ENCODE assay signal across 12 mouse cellular contexts in genomic region chr7:129760386-129760785, GRCm38 (mm10).
DNase-seq lines count a peak whose midpoint lies in the region; ATAC-seq and TF ChIP-seq lines count a peak whose summit lies in the region.
"Had no signal": no experiment of that assay in that cellular context is flagged by ENCODE, and none has a peak within 500 bp of the region (broad histone marks: within the 10 kb centered on the region; RNA-seq: fewer than 3 reads in every experiment).

No protein-coding gene starts in this region.

- 87% methylated on average over 2 of the region's 2 CpGs for WGBS in midbrain, embryonic 10.5 days
- WGBS in midbrain, postnatal 0 days = 85% methylated on average over 2 of the region's 2 CpGs
- WGBS in limb, embryonic 13.5 days = 68% methylated on average over 2 of the region's 2 CpGs

- DNase-seq in gastrocnemius, adult 2 months = no peak
- no peak for DNase-seq in gastrocnemius, postnatal 14 days
- DNase-seq in midbrain, embryonic 10.5 days (ENCODE audit: low spot score) = no peak
- no peak for DNase-seq in midbrain, postnatal 0 days (ENCODE audit: low spot score)
- DNase-seq in splenic B cell, adult 2 months (ENCODE audit: low read depth, low spot score) = peak; percentile 49
- no peak for DNase-seq in natural killer cell, adult 2 months (ENCODE audit: low spot score in 2 of 2)
- DNase-seq in layer of hippocampus, adult 9-11 months = no peak
- DNase-seq: heart, postnatal 36 days; right cerebral cortex, postnatal 14 days had no signal

- ATAC-seq in midbrain, postnatal 0 days (ENCODE audit: low FRiP score) = no peak
- ATAC-seq in limb, embryonic 13.5 days (ENCODE audit: low FRiP score, low read depth) = no peak
- ATAC-seq: midbrain, embryonic 16.5 days had no signal

- no peak overlapping the region for H3K4me3 ChIP-seq in gastrocnemius, adult 2 months
- H3K4me3 ChIP-seq in midbrain, embryonic 10.5 days = no peak overlapping the region
- no peak overlapping the region for H3K4me3 ChIP-seq in midbrain, postnatal 0 days (ENCODE audit: low read depth, low read length)
- no peak overlapping the region for H3K4me3 ChIP-seq in limb, embryonic 13.5 days

- intact Hi-C loops in gastrocnemius, adult 2 months (cut with DNase I) = no loop called here
- intact Hi-C loops in gastrocnemius, postnatal 14 days (cut with DNase I; ENCODE audit: low total_unique reads) = no loop called here

- H3K36me3 ChIP-seq in midbrain, embryonic 10.5 days = no peaks in the 10 kb centered on the region
- no peaks in the 10 kb centered on the region for H3K36me3 ChIP-seq in midbrain, postnatal 0 days (ENCODE audit: insufficient read depth, low read length)
- no peaks in the 10 kb centered on the region for H3K36me3 ChIP-seq in limb, embryonic 13.5 days
- H3K36me3 ChIP-seq in splenic B cell, adult 2 months (ENCODE audit: control insufficient read depth, insufficient read depth, low read length, poor library complexity, severe bottlenecking) = no peaks in the 10 kb centered on the region
- H3K36me3 ChIP-seq: G1E had no signal

- no peak overlapping the region for H3K4me2 ChIP-seq in midbrain, postnatal 0 days (ENCODE audit: low read depth, low read length, poor library complexity, severe bottlenecking)
- H3K4me2 ChIP-seq in limb, embryonic 13.5 days (replicated peaks) = no peak overlapping the region

- no peak overlapping the region for H3K9ac ChIP-seq in midbrain, postnatal 0 days (replicated peaks; ENCODE audit: low read length, poor library complexity, severe bottlenecking)
- H3K9ac ChIP-seq in limb, embryonic 13.5 days = no peak overlapping the region

- H3K27me3 ChIP-seq in midbrain, embryonic 10.5 days (ENCODE audit: low read depth, poor library complexity, severe bottlenecking) = no peaks in the 10 kb centered on the region
- H3K27me3 ChIP-seq in midbrain, postnatal 0 days (ENCODE audit: insufficient read depth, low read length) = no peaks in the 10 kb centered on the region
- no peaks in the 10 kb centered on the region for H3K27me3 ChIP-seq in limb, embryonic 13.5 days
- no peaks in the 10 kb centered on the region for H3K27me3 ChIP-seq in splenic B cell, adult 2 months (ENCODE audit: control insufficient read depth, insufficient read depth, low read length, poor library complexity, severe bottlenecking)

- peak overlapping the region; percentile 31; the same call in 1 of the 2 replicates for H3K27ac ChIP-seq in gastrocnemius, adult 2 months
- 0 out of 2 replicates have a peak overlapping the region, but pooled peaks have one; percentile 38 for H3K27ac ChIP-seq in midbrain, embryonic 10.5 days (replicated peaks)
- H3K27ac ChIP-seq in midbrain, postnatal 0 days (ENCODE audit: low read depth, low read length) = no peak overlapping the region
- H3K27ac ChIP-seq in limb, embryonic 13.5 days = 0 out of 2 replicates have a peak overlapping the region, but pooled peaks have one; percentile 3

- H3K4me1 ChIP-seq in midbrain, embryonic 10.5 days = peaks cover 22% of the 10 kb centered on the region
- H3K4me1 ChIP-seq in midbrain, postnatal 0 days (ENCODE audit: insufficient read depth, low read length) = no peaks in the 10 kb centered on the region
- H3K4me1 ChIP-seq in limb, embryonic 13.5 days = peaks cover 36% of the 10 kb centered on the region

- 0 out of 2 replicates have a peak, but pooled peaks cover 6% of the 10 kb centered on the region for H3K9me3 ChIP-seq in midbrain, embryonic 10.5 days (replicated peaks)
- H3K9me3 ChIP-seq in midbrain, postnatal 0 days (ENCODE audit: low read length) = no peaks in the 10 kb centered on the region
- H3K9me3 ChIP-seq in limb, embryonic 13.5 days = peaks cover 4% of the 10 kb centered on the region; the same call in 1 of the 2 replicates

- TF ChIP-seq CTCF in gastrocnemius, adult 2 months (IDR thresholded peaks at IDR 0.05) = no peak
- TF ChIP-seq CTCF in midbrain, postnatal 0 days (IDR thresholded peaks at IDR 0.05) = no peak
